Mouse (Mus musculus): ENCODE results near the gene Cmtm1. TPM values are rescaled to one million over a fixed set of nuclear protein-coding genes. Genes with fewer than 3 reads are reported as not detected.
"Not testable (repeated sequence)": the region's sequence is repeated elsewhere in the genome, so short reads cannot be mapped to it uniquely, and the experiment has no call there.

The Cmtm1 gene
- not detected in 2 replicates for polyA plus RNA-seq (2015; fragmentation: Nextera tagmentation; extraction: Ambion mirVana)

GRCm38 (mm10) chr8:104309441-104310155 lies at the start of gene Cmtm1, which contains the start of gene Gm45711:
Gene Cmtm1, minus strand, starts transcription at chr8:104310145.
Gene Gm45711, minus strand, starts transcription at chr8:104310081.
- H3K27ac ChIP-seq (ENCODE audit: low read length); H3K36me3 ChIP-seq (ENCODE audit: control insufficient read depth, insufficient read depth); ATAC-seq; H3K9me3 ChIP-seq (ENCODE audit: control insufficient read depth, low read length); H3K4me2 ChIP-seq (ENCODE audit: low read length); H3K27me3 ChIP-seq (replicated peaks; ENCODE audit: control insufficient read depth, insufficient read depth, low read length); H3K4me1 ChIP-seq (replicated peaks; ENCODE audit: control insufficient read depth, insufficient read depth, low read length); H3K9ac ChIP-seq (replicated peaks; ENCODE audit: low read depth, low read length); H3K4me3 ChIP-seq (replicated peaks; ENCODE audit: low read length): not testable (repeated sequence)
- WGBS, result 86% methylated on average over 34 of the region's 36 CpGs

- Histone ChIP-seq H3K36me3 (ENCODE audit: control insufficient read depth, insufficient read depth) (no peaks in the 10 kb centered on the region), H3K4me1 (replicated peaks; ENCODE audit: control insufficient read depth, insufficient read depth, low read length) (peaks cover 7% of the 10 kb centered on the region; the same call in 1 of the 2 replicates), H3K9me3 (ENCODE audit: control insufficient read depth, low read length) (no peaks in the 10 kb centered on the region), H3K27ac (ENCODE audit: low read length) (no peak overlapping the region), H3K27me3 (replicated peaks; ENCODE audit: control insufficient read depth, insufficient read depth, low read length) (no peaks in the 10 kb centered on the region), H3K4me3 (replicated peaks; ENCODE audit: low read length) (no peak overlapping the region), H3K9ac (replicated peaks; ENCODE audit: low read depth, low read length) (no peak overlapping the region), H3K4me2 (ENCODE audit: low read length) (no peak overlapping the region)
- ATAC-seq, result no peak
- WGBS, result 72% methylated on average over 3 of the region's 3 CpGs
Observed at GRCm38 (mm10) chr8:104358637-104359036, 48.7 kb upstream of the Cmtm1 start.

GRCm38 (mm10) chr8:104354504-104354903 lies 44.6 kb upstream of the Cmtm1 start:
- Histone ChIP-seq H3K27me3 (replicated peaks; ENCODE audit: control insufficient read depth, insufficient read depth, low read length) (no peaks in the 10 kb centered on the region), H3K36me3 (ENCODE audit: control insufficient read depth, insufficient read depth) (no peaks in the 10 kb centered on the region), H3K4me2 (ENCODE audit: low read length) (no peak overlapping the region), H3K4me3 (replicated peaks; ENCODE audit: low read length) (no peak overlapping the region), H3K27ac (ENCODE audit: low read length) (no peak overlapping the region), H3K9ac (replicated peaks; ENCODE audit: low read depth, low read length) (no peak overlapping the region), H3K4me1 (replicated peaks; ENCODE audit: control insufficient read depth, insufficient read depth, low read length) (peaks cover 3% of the 10 kb centered on the region; the same call in 1 of the 2 replicates), H3K9me3 (ENCODE audit: control insufficient read depth, low read length) (no peaks in the 10 kb centered on the region)
- no peak for ATAC-seq
- WGBS, result 91% methylated on average over 10 of the region's 10 CpGs

- ATAC-seq, result peak; percentile 62; the same call in 1 of the 2 replicates
- no peaks in the 10 kb centered on the region for H3K36me3 ChIP-seq (ENCODE audit: control insufficient read depth, insufficient read depth)
- no peak overlapping the region for H3K27ac ChIP-seq (ENCODE audit: low read length)
- H3K4me1 ChIP-seq (replicated peaks; ENCODE audit: control insufficient read depth, insufficient read depth, low read length), result no peaks in the 10 kb centered on the region
- no peak overlapping the region for H3K4me3 ChIP-seq (replicated peaks; ENCODE audit: low read length)
- H3K9ac ChIP-seq (replicated peaks; ENCODE audit: low read depth, low read length), result no peak overlapping the region
- WGBS, result 56% methylated on average over 5 of the region's 5 CpGs
- H3K27me3 ChIP-seq (replicated peaks; ENCODE audit: control insufficient read depth, insufficient read depth, low read length), result no peaks in the 10 kb centered on the region
- no peak overlapping the region for H3K4me2 ChIP-seq (ENCODE audit: low read length)
- H3K9me3 ChIP-seq (ENCODE audit: control insufficient read depth, low read length), result no peaks in the 10 kb centered on the region
Observed at GRCm38 (mm10) chr8:104353186-104353585, 43.2 kb upstream of the Cmtm1 start.

- H3K36me3 ChIP-seq (ENCODE audit: control insufficient read depth, insufficient read depth), result peaks cover 2% of the 10 kb centered on the region; the same call in 1 of the 2 replicates
- 82% methylated on average over 13 of the region's 13 CpGs for WGBS
- no peak overlapping the region for H3K27ac ChIP-seq (ENCODE audit: low read length)
- H3K4me1 ChIP-seq (replicated peaks; ENCODE audit: control insufficient read depth, insufficient read depth, low read length), result no peaks in the 10 kb centered on the region
- no peaks in the 10 kb centered on the region for H3K27me3 ChIP-seq (replicated peaks; ENCODE audit: control insufficient read depth, insufficient read depth, low read length)
- H3K4me2 ChIP-seq (ENCODE audit: low read length), result no peak overlapping the region
- H3K9ac ChIP-seq (replicated peaks; ENCODE audit: low read depth, low read length), result no peak overlapping the region
- no peaks in the 10 kb centered on the region for H3K9me3 ChIP-seq (ENCODE audit: control insufficient read depth, low read length)
- no peak for ATAC-seq
- H3K4me3 ChIP-seq (replicated peaks; ENCODE audit: low read length), result no peak overlapping the region
Observed at GRCm38 (mm10) chr8:104350047-104350446, 40.1 kb upstream of the Cmtm1 start.

GRCm38 (mm10) chr8:104348971-104349370 lies 39.0 kb upstream of the Cmtm1 start:
- Histone ChIP-seq H3K9me3 (ENCODE audit: control insufficient read depth, low read length) (no peaks in the 10 kb centered on the region), H3K27me3 (replicated peaks; ENCODE audit: control insufficient read depth, insufficient read depth, low read length) (no peaks in the 10 kb centered on the region), H3K4me2 (ENCODE audit: low read length) (no peak overlapping the region), H3K36me3 (ENCODE audit: control insufficient read depth, insufficient read depth) (peaks cover 2% of the 10 kb centered on the region; the same call in 1 of the 2 replicates), H3K9ac (replicated peaks; ENCODE audit: low read depth, low read length) (no peak overlapping the region), H3K4me3 (replicated peaks; ENCODE audit: low read length) (no peak overlapping the region), H3K4me1 (replicated peaks; ENCODE audit: control insufficient read depth, insufficient read depth, low read length) (no peaks in the 10 kb centered on the region), H3K27ac (ENCODE audit: low read length) (no peak overlapping the region)
- 84% methylated on average over 5 of the region's 5 CpGs for WGBS
- no peak for ATAC-seq

- Histone ChIP-seq H3K36me3 (ENCODE audit: control insufficient read depth, insufficient read depth) (peaks cover 2% of the 10 kb centered on the region; the same call in 1 of the 2 replicates), H3K27ac (ENCODE audit: low read length) (no peak overlapping the region), H3K27me3 (replicated peaks; ENCODE audit: control insufficient read depth, insufficient read depth, low read length) (no peaks in the 10 kb centered on the region), H3K4me1 (replicated peaks; ENCODE audit: control insufficient read depth, insufficient read depth, low read length) (no peaks in the 10 kb centered on the region; the same call in 1 of the 2 replicates), H3K4me2 (ENCODE audit: low read length) (no peak overlapping the region), H3K9ac (replicated peaks; ENCODE audit: low read depth, low read length) (no peak overlapping the region), H3K9me3 (ENCODE audit: control insufficient read depth, low read length) (no peaks in the 10 kb centered on the region), H3K4me3 (replicated peaks; ENCODE audit: low read length) (no peak overlapping the region)
- 61% methylated on average over 12 of the region's 12 CpGs for WGBS
- no peak for ATAC-seq
Observed at GRCm38 (mm10) chr8:104346706-104347105, 36.8 kb upstream of the Cmtm1 start.

- 90% methylated on average over 5 of the region's 5 CpGs for WGBS
- peaks cover 2% of the 10 kb centered on the region; the same call in 1 of the 2 replicates for H3K36me3 ChIP-seq (ENCODE audit: control insufficient read depth, insufficient read depth)
Observed at GRCm38 (mm10) chr8:104344622-104345021, 34.7 kb upstream of the Cmtm1 start.

GRCm38 (mm10) chr8:104343957-104344356 lies 34.0 kb upstream of the Cmtm1 start:
- peak; percentile 49 for ATAC-seq
- Histone ChIP-seq H3K27me3 (replicated peaks; ENCODE audit: control insufficient read depth, insufficient read depth, low read length) (no peaks in the 10 kb centered on the region), H3K4me1 (replicated peaks; ENCODE audit: control insufficient read depth, insufficient read depth, low read length) (peaks cover 14% of the 10 kb centered on the region), H3K4me2 (ENCODE audit: low read length) (no peak overlapping the region), H3K9me3 (ENCODE audit: control insufficient read depth, low read length) (no peaks in the 10 kb centered on the region), H3K9ac (replicated peaks; ENCODE audit: low read depth, low read length) (0 out of 2 replicates have a peak overlapping the region, but pooled peaks have one; percentile 13), H3K4me3 (replicated peaks; ENCODE audit: low read length) (no peak overlapping the region), H3K36me3 (ENCODE audit: control insufficient read depth, insufficient read depth) (peaks cover 2% of the 10 kb centered on the region; the same call in 1 of the 2 replicates), H3K27ac (ENCODE audit: low read length) (no peak overlapping the region)
- 8% methylated on average over 7 of the region's 7 CpGs for WGBS

More at GRCm38 (mm10) chr8:104344622-104345021, 34.7 kb upstream of the Cmtm1 start:
- Histone ChIP-seq H3K27ac (ENCODE audit: low read length) (no peak overlapping the region), H3K4me1 (replicated peaks; ENCODE audit: control insufficient read depth, insufficient read depth, low read length) (peaks cover 14% of the 10 kb centered on the region), H3K9me3 (ENCODE audit: control insufficient read depth, low read length) (no peaks in the 10 kb centered on the region), H3K4me2 (ENCODE audit: low read length) (no peak overlapping the region), H3K9ac (replicated peaks; ENCODE audit: low read depth, low read length) (no peak overlapping the region), H3K4me3 (replicated peaks; ENCODE audit: low read length) (no peak overlapping the region), H3K27me3 (replicated peaks; ENCODE audit: control insufficient read depth, insufficient read depth, low read length) (no peaks in the 10 kb centered on the region)
- ATAC-seq, result no peak
